Mouse (Mus musculus): ENCODE data around the gene Cyp4x1.

Cyp4x1 gene

DNA sequence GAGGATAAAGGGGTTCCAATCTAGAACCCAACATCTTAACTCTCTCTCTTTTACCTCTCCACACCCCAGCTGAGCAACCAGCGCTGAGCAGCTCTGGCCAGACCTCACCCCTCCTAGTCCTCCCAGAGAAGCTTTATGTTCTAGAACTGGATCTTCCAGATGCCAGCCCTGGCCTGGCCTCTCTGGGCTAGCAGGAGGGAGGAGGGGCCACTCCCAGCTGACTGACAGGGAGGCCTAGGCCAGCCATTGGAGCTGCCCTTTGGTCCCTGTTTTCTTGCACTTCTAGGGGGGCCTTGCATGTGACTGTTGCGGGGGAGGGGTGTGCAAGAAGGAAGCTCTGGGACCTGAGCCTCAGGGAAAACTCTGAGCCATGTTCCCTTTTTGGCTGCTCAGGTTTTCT is 43.5 kb downstream of the Cyp4x1 start:
- DNase-seq (ENCODE audit: low spot score) = no peak

DNA sequence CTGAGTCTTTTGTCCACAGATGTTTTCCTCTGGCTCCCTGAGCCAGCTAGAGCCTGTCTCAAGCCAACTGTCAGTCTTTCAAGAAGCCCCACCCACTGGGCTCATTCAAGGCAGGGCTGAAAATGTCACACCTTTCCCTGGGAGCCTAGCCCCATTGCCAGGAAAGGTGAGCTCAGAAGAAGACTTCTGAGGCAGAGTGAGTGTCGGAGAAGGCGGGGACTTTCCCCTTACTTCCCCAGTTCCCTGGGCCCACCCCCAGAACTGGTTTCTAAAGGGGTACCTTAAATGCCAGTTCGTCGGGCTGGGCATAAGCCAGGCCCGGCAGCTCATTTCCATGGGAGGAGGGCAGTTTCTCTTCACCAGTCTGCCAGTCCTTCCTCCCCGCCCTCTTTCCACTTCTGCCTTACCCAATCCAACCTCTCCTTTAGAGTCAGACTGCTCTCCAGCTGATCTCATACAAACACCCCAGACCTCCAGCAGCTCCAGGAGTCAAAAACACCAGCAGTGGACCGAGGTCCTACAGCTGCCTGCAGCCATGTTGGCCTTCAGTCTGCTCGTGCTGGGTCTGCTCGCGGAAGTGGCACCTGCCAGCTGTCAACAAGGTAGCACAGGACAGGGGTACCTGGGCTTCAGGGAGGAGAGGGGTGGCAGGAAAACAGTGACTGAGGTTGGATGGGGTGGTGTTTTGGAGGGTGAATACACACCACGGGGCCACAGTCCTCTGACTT is 45.3 kb downstream of the Cyp4x1 start, which contains the start of gene Pdzk1ip1:
Pdzk1ip1 (plus strand) TSS at position 98 of the 728 bp plus-strand sequence.
- no peak for DNase-seq (ENCODE audit: low spot score)

DNA sequence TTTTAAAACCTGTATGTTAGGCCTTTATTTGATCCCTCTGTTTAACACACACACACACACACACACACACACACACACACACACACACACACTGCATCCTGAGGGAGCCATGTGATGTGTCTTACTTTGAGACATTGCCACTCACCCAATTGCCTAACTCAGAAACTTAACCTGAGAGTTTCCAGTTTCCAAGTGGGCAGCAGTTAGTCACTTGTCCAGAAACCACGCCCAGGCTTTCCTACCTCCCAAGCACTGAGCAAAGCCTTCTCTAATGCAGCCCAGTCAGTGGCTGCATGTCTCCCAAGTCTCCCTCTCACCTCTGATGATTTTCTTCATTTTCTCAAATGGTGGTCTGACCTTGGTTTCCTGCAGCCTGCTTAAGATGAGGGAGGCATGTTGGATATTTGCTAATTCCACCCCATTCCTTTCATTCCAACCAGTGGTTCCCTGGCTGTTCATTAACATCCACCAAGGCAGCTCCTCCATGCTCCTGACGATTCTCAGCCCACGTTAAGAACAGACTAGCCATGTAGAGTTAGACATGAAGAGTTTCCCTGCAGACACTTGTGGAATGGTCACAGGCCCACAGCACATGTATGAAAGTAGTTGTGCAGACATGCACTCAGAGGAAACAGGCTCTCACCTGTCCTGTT is 47.2 kb downstream of the Cyp4x1 start:
- DNase-seq (ENCODE audit: low spot score) = no peak

DNA sequence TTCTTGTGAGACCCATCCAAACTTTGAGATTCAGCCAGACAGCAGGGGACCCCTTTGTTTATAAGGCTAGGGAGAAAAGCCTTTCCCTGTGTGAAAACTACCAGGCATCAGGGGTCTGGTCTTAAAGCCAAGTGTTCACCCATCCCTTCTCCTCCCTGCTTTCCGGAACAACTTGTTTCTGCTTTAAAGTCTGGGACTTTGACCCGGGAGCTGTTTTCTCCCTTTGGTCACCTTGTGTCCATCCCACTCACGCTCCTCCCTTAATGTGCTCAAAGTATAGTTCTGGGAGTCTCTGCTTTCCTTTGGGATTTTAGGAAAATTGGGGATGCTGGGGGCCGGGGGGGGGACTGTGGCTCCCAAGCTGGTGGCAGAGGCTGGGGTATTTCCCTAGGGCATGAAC is 47.8 kb downstream of the Cyp4x1 start:
- DNase-seq (ENCODE audit: low spot score) = no peak

DNA sequence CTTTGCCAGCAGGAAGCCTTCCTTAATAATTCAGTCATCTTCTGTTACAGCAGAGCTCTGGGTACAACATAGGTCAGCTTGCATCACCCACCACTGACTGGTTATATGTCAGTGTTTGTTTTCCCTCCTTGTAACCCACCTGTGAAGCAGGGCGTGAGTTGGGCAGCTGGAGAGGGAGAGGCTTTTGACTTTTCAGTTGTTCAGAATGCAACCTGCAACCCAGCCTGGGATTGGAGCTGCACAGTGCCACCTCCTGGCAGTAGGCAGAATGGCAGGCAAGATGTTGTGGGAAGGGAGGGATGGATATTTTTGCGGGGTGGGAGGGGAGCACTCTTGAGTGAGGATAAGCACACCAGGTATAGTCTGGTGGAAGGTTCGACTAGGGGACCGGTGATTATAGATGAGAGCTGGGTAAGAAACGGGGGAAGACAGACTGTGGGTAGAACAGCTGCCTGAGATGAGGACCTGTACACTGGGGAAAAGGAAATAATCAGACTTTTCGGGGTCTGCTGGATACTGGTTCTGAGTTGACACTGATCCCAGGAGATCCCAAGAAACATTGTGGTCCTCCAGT is 48.5 kb downstream of the Cyp4x1 start:
- DNase-seq (ENCODE audit: low spot score) = peak; percentile 77

DNA sequence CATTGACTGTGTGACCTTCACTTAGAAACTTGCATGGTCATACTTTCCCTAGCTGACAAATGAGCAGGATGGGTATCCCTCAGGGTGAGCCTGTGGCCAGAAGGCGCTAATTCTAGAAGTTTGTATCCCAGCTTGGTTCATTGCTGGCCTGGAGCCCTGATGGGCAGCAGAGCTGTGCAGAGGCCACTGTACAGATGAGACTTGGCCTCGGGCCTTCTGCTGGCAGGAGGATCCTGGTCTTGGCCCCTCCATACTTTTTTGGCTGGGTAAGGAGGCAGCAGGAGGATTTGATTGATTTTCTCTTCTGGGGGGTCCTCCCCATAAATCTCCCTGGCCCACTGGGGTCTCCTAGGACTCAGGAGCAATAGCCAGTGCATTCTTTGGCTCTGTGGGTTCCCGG is 51.0 kb downstream of the Cyp4x1 start:
- no peak for DNase-seq (ENCODE audit: low spot score)

DNA sequence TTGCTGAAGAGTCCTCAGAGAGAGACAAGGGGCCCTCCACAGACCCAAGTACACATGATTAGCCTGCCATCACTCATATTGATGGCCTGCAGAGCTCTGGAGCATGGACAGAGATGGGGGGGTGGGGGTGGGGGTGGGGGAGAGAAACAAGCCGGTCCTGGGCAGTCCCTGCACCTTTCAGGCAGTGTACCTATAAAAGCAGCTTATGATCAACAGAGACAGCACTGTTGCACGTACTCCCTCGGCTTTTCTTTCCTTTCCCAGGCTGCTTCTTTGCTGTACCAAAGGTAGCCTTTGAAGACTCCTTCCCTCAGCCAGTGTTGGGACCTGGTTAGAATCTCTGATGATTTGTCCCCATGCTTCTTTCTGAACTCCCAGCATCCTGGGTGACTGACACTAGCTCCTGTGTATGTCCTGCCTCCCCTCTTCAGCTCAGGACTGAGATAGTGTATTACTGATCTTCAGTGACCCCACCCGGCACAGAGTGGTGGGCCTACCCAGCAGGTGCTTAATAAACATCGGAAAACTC is 54.2 kb downstream of the Cyp4x1 start:
- DNase-seq (ENCODE audit: low spot score) = no peak

DNA sequence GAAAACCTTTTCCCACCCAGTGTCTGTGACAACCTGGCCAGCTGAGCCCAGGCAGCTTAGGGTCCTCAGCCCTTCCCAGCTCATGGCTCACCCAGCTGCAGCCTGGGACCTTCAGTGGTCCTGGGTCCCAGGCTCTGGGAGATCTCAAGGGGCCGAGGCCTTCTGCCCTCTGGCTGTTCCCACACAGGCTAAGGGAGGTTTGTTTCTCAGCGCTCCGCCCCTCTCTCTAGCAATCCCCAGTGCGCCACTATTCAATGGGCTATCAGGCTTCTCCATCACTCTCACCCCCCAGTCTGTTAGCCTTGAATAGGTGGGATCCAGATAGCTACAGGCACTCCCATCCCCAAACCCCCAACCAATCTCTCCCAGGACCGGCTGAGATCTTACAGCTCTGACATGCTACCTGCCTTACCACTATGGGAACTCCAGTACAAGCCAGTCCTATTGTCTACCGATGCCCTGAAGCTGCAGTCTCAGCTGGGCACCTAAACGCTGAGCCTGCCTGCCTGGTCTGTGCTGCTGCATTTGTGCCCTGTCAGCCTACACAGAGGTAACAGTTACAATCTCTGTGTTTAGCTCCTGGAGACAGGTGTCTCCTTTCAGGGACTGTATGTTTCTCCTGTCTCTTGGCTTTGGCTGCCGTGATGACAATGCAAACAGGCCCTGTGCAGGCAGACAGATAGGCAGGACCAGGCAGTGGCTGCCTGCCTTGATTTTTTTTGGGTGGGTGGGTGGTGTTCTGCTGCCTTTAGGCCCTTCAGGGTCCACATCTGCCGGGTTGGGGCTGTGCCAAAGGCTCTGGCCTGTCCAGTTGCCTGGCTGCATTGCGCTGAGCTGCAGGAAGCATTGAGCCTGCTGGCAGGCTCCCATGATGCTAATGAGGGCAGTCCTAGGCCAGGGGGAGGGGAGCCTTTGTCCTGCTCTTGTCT is 54.9 kb downstream of the Cyp4x1 start:
- DNase-seq (ENCODE audit: low spot score) = peak; percentile 77

DNA sequence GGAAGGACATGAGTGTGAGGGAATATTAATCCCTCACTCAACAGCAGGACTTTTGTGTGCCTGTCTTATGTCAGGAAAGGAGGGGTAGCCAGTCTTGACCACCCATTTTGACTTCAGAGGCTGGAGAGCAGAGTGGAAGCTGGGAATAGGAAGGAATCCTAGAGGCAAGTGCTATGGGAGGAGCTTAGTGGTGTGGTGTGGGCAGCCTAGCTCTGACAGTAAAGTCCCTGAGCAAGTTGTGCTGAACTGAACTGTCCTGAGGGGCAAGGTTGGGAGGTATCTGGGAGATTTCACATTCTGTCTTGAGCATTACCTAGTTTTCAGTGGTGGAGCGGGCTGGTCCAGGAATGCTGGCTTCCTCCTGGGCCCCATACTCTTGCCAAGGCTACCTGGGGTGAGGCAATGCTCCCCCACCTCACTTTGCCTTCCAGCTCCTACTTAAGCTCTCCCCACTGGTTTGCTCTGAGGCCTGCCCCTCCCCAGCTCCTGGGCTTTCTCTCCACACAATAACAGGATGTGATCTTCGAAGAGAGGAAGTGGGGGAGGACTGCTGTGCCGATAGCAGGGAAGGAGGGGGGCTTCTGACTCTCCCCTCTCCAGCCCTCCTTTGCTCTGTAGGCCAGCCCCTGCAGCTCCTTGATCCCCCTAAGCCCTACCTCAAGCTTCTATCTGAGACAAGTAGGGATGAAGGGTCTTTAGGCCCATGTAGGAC is 58.7 kb downstream of the Cyp4x1 start:
- DNase-seq (ENCODE audit: low spot score) = no peak

DNA sequence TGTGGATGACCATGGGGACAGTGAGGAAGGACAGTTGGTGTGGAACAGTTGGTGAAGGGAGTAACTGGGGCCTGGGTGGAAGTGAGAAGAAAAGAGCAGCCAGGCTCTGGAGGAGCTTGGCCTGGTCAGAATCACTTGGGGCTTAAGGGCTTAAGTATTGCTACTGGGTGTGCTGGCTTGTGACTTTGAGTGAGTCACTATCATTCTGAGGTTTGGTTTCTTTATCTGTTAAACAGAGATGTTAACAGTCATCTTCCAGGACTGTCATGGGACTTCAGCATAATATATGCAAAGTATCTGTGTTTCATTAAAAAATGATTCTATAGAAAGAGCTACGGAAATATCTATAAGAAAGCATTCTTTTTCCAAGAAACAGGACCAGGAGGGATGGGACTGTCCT is 59.3 kb downstream of the Cyp4x1 start:
- no peak for DNase-seq (ENCODE audit: low spot score)

DNA sequence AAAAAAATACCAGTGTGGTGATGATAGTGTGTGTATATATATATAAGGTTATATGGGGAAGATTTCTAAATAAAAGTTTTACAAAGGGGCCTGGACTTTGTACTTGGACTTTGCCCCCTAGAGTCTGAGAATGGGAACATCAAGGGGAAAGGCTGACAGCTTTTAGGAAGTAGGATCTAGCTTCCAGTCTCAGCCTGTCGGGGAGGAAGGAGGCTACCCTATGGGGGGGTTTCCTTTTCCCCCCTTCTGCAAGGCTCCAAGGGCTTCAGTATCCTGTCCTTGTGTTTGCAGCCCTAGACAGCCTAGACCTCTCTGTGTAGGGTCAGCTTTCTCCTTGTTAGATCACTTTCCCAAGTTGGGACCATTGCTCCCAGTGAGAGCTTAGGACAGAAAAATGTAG is 62.4 kb downstream of the Cyp4x1 start:
- DNase-seq (ENCODE audit: low spot score) = no peak

DNA sequence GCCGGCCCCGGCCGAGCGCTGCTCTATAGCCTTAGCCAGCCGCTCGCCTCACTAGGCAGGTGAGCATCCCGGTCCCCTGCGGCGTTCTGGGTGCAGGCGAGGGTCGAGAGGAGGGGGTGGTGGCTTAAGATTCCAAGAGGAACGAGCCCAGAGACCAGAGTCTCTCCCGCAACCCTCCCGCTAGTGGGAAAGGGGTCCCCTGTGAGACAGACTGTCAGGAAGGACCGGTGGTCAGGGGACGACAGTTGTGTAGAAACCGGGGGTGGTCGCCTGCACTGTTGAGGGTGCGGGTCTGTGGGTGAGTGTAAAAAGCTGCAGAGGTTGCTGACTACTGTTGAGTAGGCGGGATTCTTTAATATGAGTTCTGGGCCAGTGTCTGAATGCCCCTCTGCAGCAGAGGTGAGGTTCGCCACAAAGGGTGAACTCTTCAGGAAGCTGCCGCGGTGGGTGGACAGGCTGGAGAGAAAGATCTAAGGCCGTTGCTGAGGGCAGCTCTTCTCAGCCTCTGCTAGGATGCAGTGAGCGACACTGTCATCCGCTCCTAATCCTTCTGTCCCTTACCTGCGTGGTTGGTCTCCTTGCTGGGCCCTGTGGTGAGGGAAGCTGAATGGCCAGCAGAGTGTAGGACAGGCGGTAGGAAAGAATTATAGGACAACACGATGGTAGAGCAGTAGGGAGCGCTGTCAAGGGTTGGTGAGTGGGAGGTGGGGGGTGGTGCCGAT is 70.4 kb downstream of the Cyp4x1 start:
- DNase-seq (ENCODE audit: low spot score) = no peak

DNA sequence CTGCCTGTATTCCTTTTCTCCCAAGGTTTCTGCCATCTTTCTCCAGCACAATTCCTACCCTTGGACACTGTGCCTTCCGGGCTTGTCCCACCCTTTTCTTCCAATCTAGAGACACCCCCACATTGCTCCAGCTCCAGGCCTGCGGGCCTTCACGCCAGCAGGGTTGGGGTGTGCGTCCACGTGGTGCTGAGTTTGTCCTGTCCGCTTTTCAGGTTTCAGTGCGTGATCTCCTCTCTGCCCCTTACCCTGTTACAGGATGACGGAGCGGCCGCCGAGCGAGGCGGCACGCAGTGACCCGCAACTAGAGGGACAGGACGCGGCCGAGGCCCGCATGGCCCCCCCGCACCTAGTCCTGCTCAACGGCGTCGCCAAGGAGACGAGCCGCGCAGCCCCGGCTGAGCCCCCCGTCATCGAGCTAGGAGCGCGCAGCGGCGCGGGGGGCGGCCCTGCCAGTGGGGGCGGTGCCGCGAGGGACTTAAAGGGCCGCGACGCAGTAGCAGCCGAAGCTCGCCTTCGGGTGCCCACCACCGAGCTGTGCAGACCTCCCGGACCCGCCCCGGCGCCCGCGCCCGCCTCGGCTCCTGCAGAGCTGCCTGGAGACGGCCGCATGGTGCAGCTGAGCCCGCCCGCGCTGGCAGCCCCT is 71.1 kb downstream of the Cyp4x1 start:
- peak; percentile 59 for DNase-seq (ENCODE audit: low spot score)

DNA sequence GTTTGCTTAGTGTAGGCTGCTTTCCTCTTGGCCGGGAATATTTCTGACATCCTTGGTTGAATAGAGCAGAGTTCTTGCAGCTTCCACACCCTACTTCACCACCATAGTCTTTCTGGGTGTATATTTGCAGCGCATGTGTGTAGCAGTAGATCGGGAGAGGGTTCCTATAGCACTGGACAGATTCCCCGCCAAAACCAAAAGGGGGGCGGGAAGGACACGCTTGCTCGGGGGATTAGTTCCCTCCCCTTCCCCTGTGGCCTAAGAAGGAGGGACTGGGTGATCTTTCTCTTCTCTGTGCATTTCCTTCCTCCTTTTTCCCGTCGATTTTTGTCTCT is 71.6 kb downstream of the Cyp4x1 start:
- peak; percentile 47 for DNase-seq (ENCODE audit: low spot score)

DNA sequence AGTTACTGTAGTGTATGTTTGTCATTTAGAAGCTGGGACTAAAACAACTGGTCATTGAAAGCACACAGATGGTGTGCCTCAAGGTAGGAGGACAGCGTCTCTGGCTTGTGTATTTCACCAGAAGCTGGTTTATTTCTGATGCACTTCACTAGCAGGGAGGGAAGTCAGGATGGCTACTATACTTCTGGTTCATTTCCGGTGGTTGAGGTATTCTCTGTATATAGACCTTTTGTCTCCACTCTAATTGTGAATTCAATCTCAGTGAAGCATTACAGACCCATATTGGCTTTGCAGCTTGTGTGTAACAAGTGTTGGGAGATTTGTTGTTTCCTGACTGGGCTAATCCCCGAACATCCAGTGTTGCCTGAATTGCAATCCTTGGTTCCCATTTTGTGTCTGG is 73.3 kb downstream of the Cyp4x1 start:
- peak; percentile 33 for DNase-seq (ENCODE audit: low spot score)

DNA sequence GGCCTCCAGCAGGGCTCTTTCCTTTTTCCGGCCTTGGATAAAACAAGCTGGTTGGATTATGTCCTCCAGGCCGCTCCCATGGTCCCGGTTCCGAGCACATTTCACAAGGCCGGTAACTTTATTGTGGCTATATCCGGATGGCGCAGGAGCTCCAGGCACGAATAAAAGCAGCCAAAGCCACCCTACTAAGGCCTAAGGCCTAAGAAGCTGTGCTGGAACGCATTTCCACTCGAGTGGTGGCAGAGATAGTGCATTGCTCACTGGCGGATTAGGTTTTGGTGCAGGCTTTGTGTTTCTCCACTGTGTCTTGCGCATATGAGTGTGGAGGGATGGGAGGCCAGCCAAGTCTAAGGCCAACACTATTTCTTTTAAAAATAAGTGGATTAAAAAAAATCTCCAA is 74.2 kb downstream of the Cyp4x1 start:
- peak; percentile 45 for DNase-seq (ENCODE audit: low spot score)

DNA sequence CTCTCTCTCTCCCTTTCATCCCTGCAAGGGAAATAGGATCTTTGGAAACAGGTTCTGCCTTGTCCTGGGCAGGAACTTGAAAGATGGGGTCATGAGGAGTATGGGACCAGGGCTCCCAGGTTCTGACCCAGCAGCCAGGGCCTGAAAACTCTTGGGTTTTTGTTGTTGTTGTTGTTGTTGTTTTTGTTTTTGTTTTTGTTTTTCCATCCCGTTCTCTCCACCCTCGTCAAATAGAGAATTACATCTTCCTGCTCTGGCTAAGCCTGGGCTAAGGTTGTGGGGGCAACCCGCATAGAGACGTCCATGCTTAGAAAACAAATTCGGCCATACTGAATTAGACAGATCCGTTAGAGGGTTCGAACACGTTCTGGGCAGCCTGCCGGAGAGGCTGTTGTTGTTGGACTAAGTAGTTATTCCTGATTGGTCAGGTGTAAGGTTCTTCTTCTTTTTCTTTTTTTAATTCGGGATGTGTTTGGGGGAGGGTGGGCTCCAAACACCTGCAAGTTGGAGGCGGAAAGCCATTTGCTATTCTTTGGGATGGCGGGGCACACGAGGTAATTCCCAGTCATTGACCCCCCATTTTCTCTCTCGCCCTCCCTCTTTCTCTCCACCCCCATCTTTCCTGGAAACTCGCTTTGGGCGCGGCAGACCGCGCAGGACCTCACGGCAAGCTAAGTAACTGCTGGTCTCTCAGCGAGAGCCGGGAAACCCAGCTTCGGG is 75.0 kb downstream of the Cyp4x1 start:
- peak; percentile 45 for DNase-seq (ENCODE audit: low spot score)

DNA sequence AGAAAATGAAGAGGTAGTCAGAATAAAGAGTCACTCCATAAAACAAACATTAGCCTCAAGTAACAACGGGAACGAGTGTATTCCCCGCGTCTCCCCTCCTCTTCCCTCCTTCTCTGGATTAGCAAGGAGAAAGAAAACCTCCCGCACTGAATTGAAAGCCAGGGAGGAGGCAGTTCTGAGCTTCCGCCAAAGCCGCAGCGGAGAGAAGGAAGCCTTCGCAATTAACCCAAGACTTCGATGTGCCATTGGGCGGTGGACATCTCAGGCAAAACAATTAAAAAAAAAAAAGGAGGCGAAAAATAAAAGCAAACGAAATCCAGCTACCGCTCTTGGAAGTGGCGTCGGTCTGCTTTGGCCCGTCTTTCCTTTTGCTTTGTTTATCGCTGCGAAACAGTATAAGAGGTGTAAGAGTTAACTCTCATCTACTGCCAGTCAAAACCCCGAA is 75.7 kb downstream of the Cyp4x1 start:
- peak; percentile 60 for DNase-seq (ENCODE audit: low spot score)

DNA sequence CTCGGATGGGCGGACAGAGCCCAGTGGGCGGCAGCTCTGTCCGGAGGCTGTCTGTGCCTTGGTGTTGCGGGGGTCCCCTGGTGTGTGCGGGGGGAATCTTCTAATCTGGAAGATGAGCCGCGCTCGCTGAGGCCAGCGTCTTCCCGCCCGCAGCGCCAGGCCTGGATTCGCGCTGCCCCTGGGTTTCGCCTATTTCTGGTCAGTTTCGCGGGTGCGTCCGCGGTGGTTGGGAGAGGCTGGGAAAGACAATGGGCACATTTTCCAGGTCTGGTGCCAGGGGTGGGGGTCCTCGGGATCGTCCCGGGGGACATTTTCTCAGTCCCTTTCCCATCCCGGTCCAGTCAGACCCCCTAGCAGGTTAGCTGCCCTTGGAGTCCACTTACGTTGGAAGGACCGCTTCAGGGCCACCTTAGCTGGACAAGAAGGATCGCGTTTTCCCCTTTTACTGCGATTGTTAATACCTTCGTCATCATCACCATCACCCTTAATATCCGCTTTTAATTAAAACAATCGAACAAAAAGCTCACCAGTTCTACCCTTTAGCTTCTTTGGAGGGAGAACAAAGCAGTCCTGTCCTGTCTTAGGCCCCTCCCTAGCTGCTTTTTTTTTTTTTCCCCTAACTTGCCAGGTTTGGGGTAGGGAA is 76.3 kb downstream of the Cyp4x1 start:
- peak; percentile 62 for DNase-seq (ENCODE audit: low spot score)
